Mouse (Mus musculus): ENCODE data around the gene Gck. TPM values are rescaled to one million over a fixed set of nuclear protein-coding genes. Genes with fewer than 3 reads are reported as not detected.

The Gck gene
- polyA plus RNA-seq, 1 experiment from 2014 or later = 2.9 TPM

- no peaks in the 10 kb centered on the region for H3K9me3 ChIP-seq (ENCODE audit: control insufficient read depth, low read length)
- no peak overlapping the region for H3K4me3 ChIP-seq (ENCODE audit: low read length)
- H3K4me1 ChIP-seq (ENCODE audit: control insufficient read depth, insufficient read depth, low read length) = no peaks in the 10 kb centered on the region
- no peak overlapping the region for H3K27ac ChIP-seq (ENCODE audit: low read length)
- H3K9ac ChIP-seq (ENCODE audit: low read depth, low read length) = no peak overlapping the region
- 84% methylated on average over 3 of the region's 3 CpGs for WGBS
- H3K27me3 ChIP-seq (replicated peaks; ENCODE audit: control insufficient read depth, insufficient read depth, low read length) = no peaks in the 10 kb centered on the region
- ATAC-seq = no peak
- no peak overlapping the region for H3K4me2 ChIP-seq (ENCODE audit: low read depth, low read length)
- peaks cover 20% of the 10 kb centered on the region for H3K36me3 ChIP-seq (ENCODE audit: control insufficient read depth, insufficient read depth, low read length)
Observed at GRCm38 (mm10) chr11:5966751-5967150, 16.9 kb upstream of the Gck start.

- no peaks in the 10 kb centered on the region for H3K9me3 ChIP-seq (ENCODE audit: control insufficient read depth, low read length)
- no peak for ATAC-seq
- peaks cover 27% of the 10 kb centered on the region for H3K36me3 ChIP-seq (ENCODE audit: control insufficient read depth, insufficient read depth, low read length)
- no peak overlapping the region for H3K9ac ChIP-seq (ENCODE audit: low read depth, low read length)
- no peak overlapping the region for H3K27ac ChIP-seq (ENCODE audit: low read length)
- H3K27me3 ChIP-seq (replicated peaks; ENCODE audit: control insufficient read depth, insufficient read depth, low read length) = no peaks in the 10 kb centered on the region
- H3K4me3 ChIP-seq (ENCODE audit: low read length) = no peak overlapping the region
- no peak overlapping the region for H3K4me2 ChIP-seq (ENCODE audit: low read depth, low read length)
- H3K4me1 ChIP-seq (ENCODE audit: control insufficient read depth, insufficient read depth, low read length) = no peaks in the 10 kb centered on the region
- 87% methylated on average over 11 of the region's 11 CpGs for WGBS
Observed at GRCm38 (mm10) chr11:5965865-5966264, 16.0 kb upstream of the Gck start.

GRCm38 (mm10) chr11:5960051-5960450 is 10.2 kb upstream of the Gck start:
- 76% methylated on average over 2 of the region's 2 CpGs for WGBS
- peaks cover 6% of the 10 kb centered on the region for H3K4me1 ChIP-seq (ENCODE audit: control insufficient read depth, insufficient read depth, low read length)

GRCm38 (mm10) chr11:5955546-5956276 is 5.8 kb upstream of the Gck start, which contains the start of gene Ykt6:
Gene Ykt6, plus strand, starts transcription at chr11:5955693.
- peaks cover 9% of the 10 kb centered on the region for H3K4me1 ChIP-seq (ENCODE audit: control insufficient read depth, insufficient read depth, low read length)
- H3K4me2 ChIP-seq (ENCODE audit: low read depth, low read length) = peak within 1 kb of the TSS; percentile 69
- under 1% methylated on average over 71 of the region's 71 CpGs for WGBS
- peak within 1 kb of the TSS; percentile 78 for H3K4me3 ChIP-seq (ENCODE audit: low read length)
- no peaks in the 10 kb centered on the region for H3K9me3 ChIP-seq (ENCODE audit: control insufficient read depth, low read length)
- peak within 1 kb of the TSS; percentile 97 for H3K27ac ChIP-seq (ENCODE audit: low read length)
- no peaks in the 10 kb centered on the region for H3K27me3 ChIP-seq (replicated peaks; ENCODE audit: control insufficient read depth, insufficient read depth, low read length)
- H3K9ac ChIP-seq (ENCODE audit: low read depth, low read length) = peak within 1 kb of the TSS; percentile 86
- ATAC-seq = peak; percentile 97
- no peaks in the 10 kb centered on the region for H3K36me3 ChIP-seq (ENCODE audit: control insufficient read depth, insufficient read depth, low read length)

More at GRCm38 (mm10) chr11:5960051-5960450, 10.2 kb upstream of the Gck start:
- peaks cover 22% of the 10 kb centered on the region for H3K36me3 ChIP-seq (ENCODE audit: control insufficient read depth, insufficient read depth, low read length)
- H3K27ac ChIP-seq (ENCODE audit: low read length) = no peak overlapping the region
- no peak for ATAC-seq
- H3K27me3 ChIP-seq (replicated peaks; ENCODE audit: control insufficient read depth, insufficient read depth, low read length) = no peaks in the 10 kb centered on the region
- H3K9ac ChIP-seq (ENCODE audit: low read depth, low read length) = no peak overlapping the region
- H3K4me3 ChIP-seq (ENCODE audit: low read length) = no peak overlapping the region
- no peaks in the 10 kb centered on the region for H3K9me3 ChIP-seq (ENCODE audit: control insufficient read depth, low read length)
- H3K4me2 ChIP-seq (ENCODE audit: low read depth, low read length) = no peak overlapping the region

GRCm38 (mm10) chr11:5954965-5955504 is 5.2 kb upstream of the Gck start:
- peak overlapping the region; percentile 86 for H3K9ac ChIP-seq (ENCODE audit: low read depth, low read length)
- H3K9me3 ChIP-seq (ENCODE audit: control insufficient read depth, low read length) = no peaks in the 10 kb centered on the region
- no peaks in the 10 kb centered on the region for H3K27me3 ChIP-seq (replicated peaks; ENCODE audit: control insufficient read depth, insufficient read depth, low read length)
- H3K4me2 ChIP-seq (ENCODE audit: low read depth, low read length) = peak overlapping the region; percentile 69
- 3% methylated on average over 7 of the region's 7 CpGs for WGBS
- peak overlapping the region; percentile 97 for H3K27ac ChIP-seq (ENCODE audit: low read length)
- peak; percentile 72 for ATAC-seq
- no peaks in the 10 kb centered on the region for H3K36me3 ChIP-seq (ENCODE audit: control insufficient read depth, insufficient read depth, low read length)
- peaks cover 9% of the 10 kb centered on the region for H3K4me1 ChIP-seq (ENCODE audit: control insufficient read depth, insufficient read depth, low read length)
- H3K4me3 ChIP-seq (ENCODE audit: low read length) = peak overlapping the region; percentile 78

GRCm38 (mm10) chr11:5954435-5954834 is 4.6 kb upstream of the Gck start:
- H3K9ac ChIP-seq (ENCODE audit: low read depth, low read length) = no peak overlapping the region
- no peak for ATAC-seq
- no peak overlapping the region for H3K4me3 ChIP-seq (ENCODE audit: low read length)
- no peaks in the 10 kb centered on the region for H3K9me3 ChIP-seq (ENCODE audit: control insufficient read depth, low read length)
- WGBS = 64% methylated on average over 5 of the region's 5 CpGs
- peak overlapping the region; percentile 97; the same call in 1 of the 2 replicates for H3K27ac ChIP-seq (ENCODE audit: low read length)
- no peak overlapping the region for H3K4me2 ChIP-seq (ENCODE audit: low read depth, low read length)
- H3K4me1 ChIP-seq (ENCODE audit: control insufficient read depth, insufficient read depth, low read length) = peaks cover 12% of the 10 kb centered on the region
- no peaks in the 10 kb centered on the region for H3K27me3 ChIP-seq (replicated peaks; ENCODE audit: control insufficient read depth, insufficient read depth, low read length)
- no peaks in the 10 kb centered on the region for H3K36me3 ChIP-seq (ENCODE audit: control insufficient read depth, insufficient read depth, low read length)

GRCm38 (mm10) chr11:5953130-5953765 is 3.4 kb upstream of the Gck start:
- no peak overlapping the region for H3K9ac ChIP-seq (ENCODE audit: low read depth, low read length)

GRCm38 (mm10) chr11:5952501-5952900 is 2.6 kb upstream of the Gck start:
- H3K4me2 ChIP-seq (ENCODE audit: low read depth, low read length) = no peak overlapping the region
- H3K36me3 ChIP-seq (ENCODE audit: control insufficient read depth, insufficient read depth, low read length) = no peaks in the 10 kb centered on the region
- peaks cover 28% of the 10 kb centered on the region for H3K4me1 ChIP-seq (ENCODE audit: control insufficient read depth, insufficient read depth, low read length)
- no peak overlapping the region for H3K9ac ChIP-seq (ENCODE audit: low read depth, low read length)
- H3K27me3 ChIP-seq (replicated peaks; ENCODE audit: control insufficient read depth, insufficient read depth, low read length) = no peaks in the 10 kb centered on the region
- H3K9me3 ChIP-seq (ENCODE audit: control insufficient read depth, low read length) = no peaks in the 10 kb centered on the region
- WGBS = 48% methylated on average over 5 of the region's 5 CpGs
- H3K4me3 ChIP-seq (ENCODE audit: low read length) = no peak overlapping the region
- no peak for ATAC-seq
- H3K27ac ChIP-seq (ENCODE audit: low read length) = no peak overlapping the region

More at GRCm38 (mm10) chr11:5953130-5953765, 3.4 kb upstream of the Gck start:
- no peak for ATAC-seq
- H3K27me3 ChIP-seq (replicated peaks; ENCODE audit: control insufficient read depth, insufficient read depth, low read length) = no peaks in the 10 kb centered on the region
- H3K36me3 ChIP-seq (ENCODE audit: control insufficient read depth, insufficient read depth, low read length) = no peaks in the 10 kb centered on the region
- WGBS = 35% methylated on average over 8 of the region's 8 CpGs
- H3K4me1 ChIP-seq (ENCODE audit: control insufficient read depth, insufficient read depth, low read length) = peaks cover 23% of the 10 kb centered on the region
- H3K4me2 ChIP-seq (ENCODE audit: low read depth, low read length) = no peak overlapping the region
- no peak overlapping the region for H3K27ac ChIP-seq (ENCODE audit: low read length)
- no peak overlapping the region for H3K4me3 ChIP-seq (ENCODE audit: low read length)
- no peaks in the 10 kb centered on the region for H3K9me3 ChIP-seq (ENCODE audit: control insufficient read depth, low read length)

GRCm38 (mm10) chr11:5948546-5949250 is 1.2 kb downstream of the Gck start:
- H3K9ac ChIP-seq (ENCODE audit: low read depth, low read length) = peak overlapping the region; percentile 29; the same call in 1 of the 2 replicates
- H3K36me3 ChIP-seq (ENCODE audit: control insufficient read depth, insufficient read depth, low read length) = no peaks in the 10 kb centered on the region
- H3K4me2 ChIP-seq (ENCODE audit: low read depth, low read length) = no peak overlapping the region
- H3K9me3 ChIP-seq (ENCODE audit: control insufficient read depth, low read length) = no peaks in the 10 kb centered on the region
- no peaks in the 10 kb centered on the region for H3K27me3 ChIP-seq (replicated peaks; ENCODE audit: control insufficient read depth, insufficient read depth, low read length)
- no peak for ATAC-seq
- H3K4me3 ChIP-seq (ENCODE audit: low read length) = no peak overlapping the region
- peak overlapping the region; percentile 24; the same call in 1 of the 2 replicates for H3K27ac ChIP-seq (ENCODE audit: low read length)
- 49% methylated on average over 10 of the region's 10 CpGs for WGBS
- H3K4me1 ChIP-seq (ENCODE audit: control insufficient read depth, insufficient read depth, low read length) = peaks cover 18% of the 10 kb centered on the region

Measured in intestine, embryonic 16.5 days (tissue).